Mouse (Mus musculus): ENCODE data around the gene Ctxn1. TPM values are rescaled to one million over a fixed set of nuclear protein-coding genes. Genes with fewer than 3 reads are reported as not detected.

Gene Ctxn1
- total RNA-seq, 2 experiments from 2014 or later, result 581 to 590 TPM

GRCm38 (mm10) chr8:4226739-4227347, 32.2 kb downstream of the Ctxn1 start, which contains the start of gene Lrrc8e:
Gene Lrrc8e (plus strand): TSS chr8:4226827.
- TF ChIP-seq CTCF (IDR thresholded peaks at IDR 0.05), result no peak
- Histone ChIP-seq H3K4me3 (no peak within 1 kb of the TSS), H3K27ac (no peak within 1 kb of the TSS)
- intact Hi-C loops (cut with DNase I), result no loop called here
- no peak for DNase-seq (ENCODE audit: extremely low spot score in 1 of 2, low spot score in 2 of 2)

GRCm38 (mm10) chr8:4226323-4226722, 32.8 kb downstream of the Ctxn1 start:
- H3K27ac ChIP-seq, result no peak overlapping the region
- no peak for TF ChIP-seq CTCF (IDR thresholded peaks at IDR 0.05)
- DNase-seq (ENCODE audit: extremely low spot score in 1 of 2, low spot score in 2 of 2), result no peak
- no peak overlapping the region for H3K4me3 ChIP-seq
- intact Hi-C loops (cut with DNase I), result no loop called here

- intact Hi-C loops (cut with DNase I), result no loop called here
- no peak overlapping the region for H3K4me3 ChIP-seq
- no peak for TF ChIP-seq CTCF (IDR thresholded peaks at IDR 0.05)
Measured at GRCm38 (mm10) chr8:4222059-4222458, 37.0 kb downstream of the Ctxn1 start.

GRCm38 (mm10) chr8:4219617-4220016, 39.5 kb downstream of the Ctxn1 start:
- no peak overlapping the region for H3K4me3 ChIP-seq
- no peak for TF ChIP-seq CTCF (IDR thresholded peaks at IDR 0.05)
- DNase-seq (ENCODE audit: extremely low spot score in 1 of 2, low spot score in 2 of 2), result no peak
- H3K27ac ChIP-seq, result no peak overlapping the region
- intact Hi-C loops (cut with DNase I), result no loop called here

More at GRCm38 (mm10) chr8:4222059-4222458, 37.0 kb downstream of the Ctxn1 start:
- no peak for DNase-seq (ENCODE audit: extremely low spot score in 1 of 2, low spot score in 2 of 2)
- H3K27ac ChIP-seq, result no peak overlapping the region

- DNase-seq (ENCODE audit: extremely low spot score in 1 of 2, low spot score in 2 of 2), result peak; percentile 53 to 57
- peak within 1 kb of the TSS; percentile 87 for H3K27ac ChIP-seq
- H3K4me3 ChIP-seq, result peak within 1 kb of the TSS; percentile 79
- intact Hi-C loops (cut with DNase I), result no loop called here
- no peak for TF ChIP-seq CTCF (IDR thresholded peaks at IDR 0.05)
Measured at GRCm38 (mm10) chr8:4216791-4217621, 42.1 kb downstream of the Ctxn1 start, which contains the start of gene Prr36. Gene Prr36 (minus strand): TSS chr8:4217459.

GRCm38 (mm10) chr8:4216296-4216695, 42.8 kb downstream of the Ctxn1 start:
- intact Hi-C loops (cut with DNase I), result no loop called here
- no peak for TF ChIP-seq CTCF (IDR thresholded peaks at IDR 0.05)

GRCm38 (mm10) chr8:4214006-4214980, 44.8 kb downstream of the Ctxn1 start:
- 0 out of 2 replicates have a peak overlapping the region, but pooled peaks have one; percentile 4 for H3K4me3 ChIP-seq
- no peak for DNase-seq (ENCODE audit: extremely low spot score in 1 of 2, low spot score in 2 of 2)
- intact Hi-C loops (cut with DNase I), result loop anchor here (2.0 kb wide), 1 partner anchor 35 kb away; the partner anchor contains the start of gene Tgfbr3l
- no peak for TF ChIP-seq CTCF (IDR thresholded peaks at IDR 0.05)
- H3K27ac ChIP-seq, result no peak overlapping the region

More at GRCm38 (mm10) chr8:4216296-4216695, 42.8 kb downstream of the Ctxn1 start:
- DNase-seq (ENCODE audit: extremely low spot score in 1 of 2, low spot score in 2 of 2), result no peak
- peak overlapping the region; percentile 79 for H3K4me3 ChIP-seq
- peak overlapping the region; percentile 87 for H3K27ac ChIP-seq

GRCm38 (mm10) chr8:4213210-4214005, 45.7 kb downstream of the Ctxn1 start:
- H3K4me3 ChIP-seq, result peak overlapping the region; percentile 32
- TF ChIP-seq CTCF (IDR thresholded peaks at IDR 0.05), result no peak
- no peak overlapping the region for H3K27ac ChIP-seq
- no peak for DNase-seq (ENCODE audit: extremely low spot score in 1 of 2, low spot score in 2 of 2)
- intact Hi-C loops (cut with DNase I), result loop anchor here (2.0 kb wide), 1 partner anchor 35 kb away; the partner anchor contains the start of gene Tgfbr3l

- Histone ChIP-seq H3K4me3 (peak overlapping the region; percentile 32), H3K27ac (no peak overlapping the region)
- DNase-seq (ENCODE audit: extremely low spot score in 1 of 2, low spot score in 2 of 2), result no peak
- no peak for TF ChIP-seq CTCF (IDR thresholded peaks at IDR 0.05)
- intact Hi-C loops (cut with DNase I), result no loop called here
Measured at GRCm38 (mm10) chr8:4212809-4213209, 46.3 kb downstream of the Ctxn1 start.

- Histone ChIP-seq H3K4me3 (no peak overlapping the region), H3K27ac (no peak overlapping the region)
- peak; percentile 27 for TF ChIP-seq CTCF (IDR thresholded peaks at IDR 0.05)
- intact Hi-C loops (cut with DNase I), result no loop called here
- no peak for DNase-seq (ENCODE audit: extremely low spot score in 1 of 2, low spot score in 2 of 2)
Measured at GRCm38 (mm10) chr8:4211097-4211496, 48.0 kb downstream of the Ctxn1 start.

Other genes starting within 250 kb of the Ctxn1 start
- gene Cd209f, start 153.4 kb downstream of the Ctxn1 start, total RNA-seq (2021), result under 1 TPM; 0.51 to 0.52 TPM
- gene Cd209g, start 125.2 kb downstream of the Ctxn1 start, total RNA-seq (2021), result not detected
- gene Evi5l, start 92.7 kb downstream of the Ctxn1 start, total RNA-seq (2021), result 100 to 1,000 TPM; 107 to 110 TPM
- gene Prr36, start 41.8 kb downstream of the Ctxn1 start, total RNA-seq (2021), result 10 to 100 TPM; 42.9 to 46.0 TPM
- gene Lrrc8e, start 32.4 kb downstream of the Ctxn1 start, total RNA-seq (2021), result not detected
- gene Map2k7, start 20.5 kb downstream of the Ctxn1 start, total RNA-seq (2021), result 10 to 100 TPM; 98.1 to 99.1 TPM
- 1 to 10 TPM in 1 of 2 experiments, not detected in 1; 1.8 TPM for gene Gm49320, start 20.4 kb downstream of the Ctxn1 start, total RNA-seq (2021)
- gene Tgfbr3l, start 11.1 kb downstream of the Ctxn1 start, total RNA-seq (2021), result 10 to 100 TPM in 1 of 2 experiments, 1 to 10 TPM in 1; 8.2 to 10.5 TPM
- gene Snapc2, start 6.2 kb downstream of the Ctxn1 start, total RNA-seq (2021), result 10 to 100 TPM; 28.8 to 31.4 TPM
- gene Timm44, start 16.6 kb upstream of the Ctxn1 start, total RNA-seq (2021), result 10 to 100 TPM; 66.1 to 72.6 TPM
- 10 to 100 TPM; 21.9 to 22.8 TPM for gene Ccl25, start 65.9 kb upstream of the Ctxn1 start, total RNA-seq (2021)
- 10 to 100 TPM; 74.1 to 77.4 TPM for gene Elavl1, start 66.1 kb upstream of the Ctxn1 start, total RNA-seq (2021)
- gene Cers4, start 233.8 kb upstream of the Ctxn1 start, total RNA-seq (2021), result 10 to 100 TPM; 46.5 to 52.4 TPM